Mouse (Mus musculus): ENCODE data around the gene Zbed6. TPM values are rescaled to one million over a fixed set of nuclear protein-coding genes. Genes with fewer than 3 reads are reported as not detected.

The Zbed6 gene
- polyA plus RNA-seq, 1 experiment: 8.8 TPM

DNA sequence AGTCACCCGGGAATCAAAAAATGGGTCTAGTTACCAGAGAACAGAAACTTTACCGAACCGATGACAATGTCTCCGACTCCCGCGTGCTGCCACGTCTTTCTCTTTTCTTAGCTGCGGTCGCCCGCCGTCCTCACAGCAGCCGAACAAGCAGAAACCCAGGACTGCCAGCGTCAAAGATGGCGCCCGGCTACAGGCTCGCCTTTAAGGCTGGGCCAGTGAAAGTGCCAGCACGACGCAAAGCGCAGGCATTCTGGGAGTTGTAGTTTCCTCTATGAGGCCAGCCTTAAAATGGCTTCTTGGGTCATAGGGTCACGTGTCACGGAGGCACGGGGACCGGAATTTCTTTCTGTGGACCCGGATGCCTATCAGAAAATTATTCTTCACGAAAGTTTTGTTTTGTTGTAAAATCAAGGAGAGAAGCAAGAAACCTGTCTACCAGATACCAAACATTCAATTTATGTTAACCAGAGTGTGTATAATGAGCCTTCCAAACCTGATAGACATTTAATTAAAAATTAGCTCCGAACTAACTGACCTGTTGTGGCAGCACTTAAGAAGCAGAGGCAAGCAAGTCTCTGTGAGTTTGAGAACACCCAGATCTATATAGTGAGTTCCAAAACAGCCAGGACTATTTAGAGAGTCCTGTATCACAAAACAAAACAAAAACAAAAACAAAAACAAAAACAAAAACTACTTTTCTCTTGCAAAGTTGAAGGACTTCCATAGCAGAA, 683 bp upstream of the Zbed6 start, which contains the start of gene Gm38394:
Gene Gm38394 (minus strand): TSS at position 116 of the 731 bp plus-strand sequence.
- TF ChIP-seq CTCF (IDR thresholded peaks at IDR 0.05; ENCODE audit: borderline replicate concordance, extremely low read depth, insufficient read depth, insufficient read length): no peak
- TF ChIP-seq POLR2A (IDR thresholded peaks at IDR 0.05; ENCODE audit: borderline replicate concordance, extremely low read depth, insufficient read depth, insufficient read length, poor library complexity, severe bottlenecking): peak; percentile 53; the same call in 1 of the 2 replicates
- DNase-seq (ENCODE audit: low read depth): peak; percentile 99

GRCm38 (mm10) chr1:133658878-133659277, 1.8 kb downstream of the Zbed6 start:
- DNase-seq (ENCODE audit: low read depth): no peak
- TF ChIP-seq CTCF (IDR thresholded peaks at IDR 0.05; ENCODE audit: borderline replicate concordance, extremely low read depth, insufficient read depth, insufficient read length) (no peak), POLR2A (IDR thresholded peaks at IDR 0.05; ENCODE audit: borderline replicate concordance, extremely low read depth, insufficient read depth, insufficient read length, poor library complexity, severe bottlenecking) (no peak)

DNA sequence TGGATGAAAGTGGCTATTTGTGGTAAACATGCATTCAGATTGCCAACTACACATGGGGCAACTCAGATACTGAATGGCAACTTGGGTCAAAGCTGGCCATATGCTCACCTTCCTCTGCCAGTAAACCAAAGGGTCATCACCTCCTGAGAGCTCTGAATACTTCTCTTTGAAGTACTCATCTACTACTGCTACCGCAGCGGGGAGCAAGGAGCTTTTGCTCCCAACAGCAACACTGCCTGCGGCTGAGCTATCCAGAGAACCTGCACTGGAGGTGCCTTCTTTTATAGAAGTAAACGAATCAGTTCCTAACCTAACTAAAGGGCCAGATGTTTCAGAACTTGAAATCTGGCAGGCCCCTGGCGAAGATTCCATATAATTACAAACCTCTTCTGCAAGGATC, 3.9 kb downstream of the Zbed6 start:
- TF ChIP-seq POLR2A (IDR thresholded peaks at IDR 0.05; ENCODE audit: borderline replicate concordance, extremely low read depth, insufficient read depth, insufficient read length, poor library complexity, severe bottlenecking) (no peak), CTCF (IDR thresholded peaks at IDR 0.05; ENCODE audit: borderline replicate concordance, extremely low read depth, insufficient read depth, insufficient read length) (no peak)
- no peak for DNase-seq (ENCODE audit: low read depth)

DNA sequence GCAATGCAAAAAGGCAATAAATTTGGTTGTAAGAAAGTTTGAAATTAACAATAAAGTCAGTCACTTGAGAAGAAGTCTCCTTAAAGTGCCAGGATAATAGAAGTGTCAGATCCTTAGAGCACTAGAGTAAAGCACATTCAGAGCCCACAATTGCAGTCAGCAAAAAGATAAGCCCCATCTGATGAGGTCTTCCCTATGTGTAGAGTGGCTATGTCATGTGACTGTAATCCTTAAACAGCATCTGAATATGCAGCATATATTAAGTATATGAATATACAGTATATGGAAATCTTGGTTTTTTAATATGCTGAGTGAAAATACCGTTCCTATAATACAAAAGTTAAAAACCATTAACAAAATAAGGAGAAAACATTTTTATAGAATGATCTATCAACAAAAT, 7.7 kb downstream of the Zbed6 start:
- no peak for DNase-seq (ENCODE audit: low read depth)
- TF ChIP-seq CTCF (IDR thresholded peaks at IDR 0.05; ENCODE audit: borderline replicate concordance, extremely low read depth, insufficient read depth, insufficient read length): no peak
- TF ChIP-seq POLR2A (IDR thresholded peaks at IDR 0.05; ENCODE audit: borderline replicate concordance, extremely low read depth, insufficient read depth, insufficient read length, poor library complexity, severe bottlenecking): no peak

- TF ChIP-seq CTCF (IDR thresholded peaks at IDR 0.05; ENCODE audit: borderline replicate concordance, extremely low read depth, insufficient read depth, insufficient read length): no peak
- no peak for TF ChIP-seq POLR2A (IDR thresholded peaks at IDR 0.05; ENCODE audit: borderline replicate concordance, extremely low read depth, insufficient read depth, insufficient read length, poor library complexity, severe bottlenecking)
Observed at GRCm38 (mm10) chr1:133650288-133651055, 10.2 kb downstream of the Zbed6 start.

DNA sequence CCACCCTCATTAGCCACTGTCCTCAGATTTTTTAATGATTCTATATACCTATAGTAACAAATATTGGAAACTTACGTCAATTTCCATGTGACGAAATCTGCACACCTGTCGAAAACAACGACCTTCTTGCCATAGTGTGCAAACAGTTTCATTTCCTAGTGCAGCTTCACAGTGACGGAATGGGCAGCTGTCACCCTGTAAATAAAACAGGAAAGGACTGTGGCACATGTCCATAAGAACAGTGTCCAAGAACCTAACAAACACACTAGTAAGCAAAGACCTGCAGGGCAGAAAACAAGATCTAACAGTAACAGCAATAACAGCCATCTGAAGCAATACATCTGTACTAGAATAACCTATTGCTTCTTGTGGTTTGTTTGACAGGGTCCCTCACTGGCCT, 15.0 kb downstream of the Zbed6 start:
- no peak for TF ChIP-seq POLR2A (IDR thresholded peaks at IDR 0.05; ENCODE audit: borderline replicate concordance, extremely low read depth, insufficient read depth, insufficient read length, poor library complexity, severe bottlenecking)
- no peak for TF ChIP-seq CTCF (IDR thresholded peaks at IDR 0.05; ENCODE audit: borderline replicate concordance, extremely low read depth, insufficient read depth, insufficient read length)
- no peak for DNase-seq (ENCODE audit: low read depth)

More at GRCm38 (mm10) chr1:133650288-133651055, 10.2 kb downstream of the Zbed6 start:
- DNase-seq (ENCODE audit: low read depth): no peak

DNA sequence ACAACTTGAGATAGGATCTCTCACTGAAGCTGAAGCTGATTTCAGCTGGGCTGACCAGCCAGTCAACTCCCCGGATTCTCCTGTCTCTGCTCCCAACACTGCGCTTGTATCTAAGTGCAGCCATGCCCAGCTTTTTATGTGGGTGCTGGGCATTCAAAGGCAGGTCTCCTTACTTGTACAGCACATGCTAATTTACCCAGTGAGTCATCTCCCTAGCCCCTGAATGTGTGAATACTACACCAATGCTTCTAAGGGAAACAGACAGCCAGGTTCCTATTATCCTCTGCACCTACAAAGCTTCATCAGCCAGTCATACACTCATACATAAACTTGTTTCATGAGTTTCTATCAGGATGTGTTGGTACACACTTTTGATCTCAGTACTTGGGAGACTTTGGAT, 19.5 kb downstream of the Zbed6 start:
- no peak for TF ChIP-seq CTCF (IDR thresholded peaks at IDR 0.05; ENCODE audit: borderline replicate concordance, extremely low read depth, insufficient read depth, insufficient read length)
- TF ChIP-seq POLR2A (IDR thresholded peaks at IDR 0.05; ENCODE audit: borderline replicate concordance, extremely low read depth, insufficient read depth, insufficient read length, poor library complexity, severe bottlenecking): no peak
- no peak for DNase-seq (ENCODE audit: low read depth)

- DNase-seq (ENCODE audit: low read depth): no peak
- TF ChIP-seq POLR2A (IDR thresholded peaks at IDR 0.05; ENCODE audit: borderline replicate concordance, extremely low read depth, insufficient read depth, insufficient read length, poor library complexity, severe bottlenecking): no peak
- TF ChIP-seq CTCF (IDR thresholded peaks at IDR 0.05; ENCODE audit: borderline replicate concordance, extremely low read depth, insufficient read depth, insufficient read length): no peak
Observed at GRCm38 (mm10) chr1:133638517-133638916, 22.2 kb downstream of the Zbed6 start.

DNA sequence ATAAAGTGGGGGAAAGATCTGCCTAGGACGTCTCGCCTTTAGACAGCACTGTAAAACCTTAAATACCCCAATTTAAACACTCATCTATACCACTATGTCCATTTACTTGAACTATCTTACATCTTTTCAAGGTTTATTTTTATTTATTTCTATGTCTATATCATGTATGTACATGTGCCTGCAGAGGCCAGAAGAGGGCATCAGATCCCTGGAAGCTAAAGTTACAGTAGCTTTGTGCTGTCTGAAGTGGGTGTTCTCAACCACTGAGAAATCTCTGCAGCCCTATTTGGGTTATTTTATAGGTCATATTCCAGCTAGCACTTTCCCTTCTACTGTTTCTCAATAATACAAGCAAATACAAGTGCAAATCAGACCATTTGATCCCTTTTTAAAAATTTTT, 28.5 kb downstream of the Zbed6 start:
- DNase-seq (ENCODE audit: low read depth): peak; percentile 29
- TF ChIP-seq POLR2A (IDR thresholded peaks at IDR 0.05; ENCODE audit: borderline replicate concordance, extremely low read depth, insufficient read depth, insufficient read length, poor library complexity, severe bottlenecking) (no peak), CTCF (IDR thresholded peaks at IDR 0.05; ENCODE audit: borderline replicate concordance, extremely low read depth, insufficient read depth, insufficient read length) (peak; percentile 15; the same call in 1 of the 2 replicates)

GRCm38 (mm10) chr1:133625052-133625451, 35.6 kb downstream of the Zbed6 start:
- no peak for DNase-seq (ENCODE audit: low read depth)
- TF ChIP-seq POLR2A (IDR thresholded peaks at IDR 0.05; ENCODE audit: borderline replicate concordance, extremely low read depth, insufficient read depth, insufficient read length, poor library complexity, severe bottlenecking): no peak
- no peak for TF ChIP-seq CTCF (IDR thresholded peaks at IDR 0.05; ENCODE audit: borderline replicate concordance, extremely low read depth, insufficient read depth, insufficient read length)

DNA sequence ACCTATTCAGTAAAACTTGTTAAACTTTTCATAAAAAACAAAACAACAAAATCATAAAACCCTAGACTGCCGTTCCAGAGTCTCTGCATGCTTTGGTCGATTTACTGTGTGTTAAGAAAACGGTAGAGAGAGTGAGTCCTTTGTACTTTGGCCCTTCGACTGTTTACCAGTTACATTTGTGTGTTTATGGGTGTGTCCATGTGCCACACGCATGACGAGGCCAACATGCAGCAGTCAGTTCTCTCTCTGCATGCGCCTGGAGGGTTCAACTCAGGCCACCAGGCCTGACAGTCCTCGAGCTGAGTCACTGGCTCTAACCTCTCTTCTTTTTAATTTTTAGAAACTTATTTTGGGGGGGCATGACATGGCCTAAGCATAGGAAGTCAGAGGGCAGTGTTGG, 42.4 kb downstream of the Zbed6 start:
- DNase-seq (ENCODE audit: low read depth): no peak
- TF ChIP-seq CTCF (IDR thresholded peaks at IDR 0.05; ENCODE audit: borderline replicate concordance, extremely low read depth, insufficient read depth, insufficient read length): no peak
- no peak for TF ChIP-seq POLR2A (IDR thresholded peaks at IDR 0.05; ENCODE audit: borderline replicate concordance, extremely low read depth, insufficient read depth, insufficient read length, poor library complexity, severe bottlenecking)

All from brain, embryonic 14.5 days (tissue).